Mouse (Mus musculus): ENCODE measurements at regions not wholly inside any gene's neighbourhood (a gene's known extent, or its start where the extent isn't known, plus 50 kb on each side); places are given as distances from the start of the nearest gene placed in this dataset.

GRCm38 (mm10) chr13:102394057-102394456, 299.3 kb upstream of the Cd180 start:
- no peak for DNase-seq

DNA sequence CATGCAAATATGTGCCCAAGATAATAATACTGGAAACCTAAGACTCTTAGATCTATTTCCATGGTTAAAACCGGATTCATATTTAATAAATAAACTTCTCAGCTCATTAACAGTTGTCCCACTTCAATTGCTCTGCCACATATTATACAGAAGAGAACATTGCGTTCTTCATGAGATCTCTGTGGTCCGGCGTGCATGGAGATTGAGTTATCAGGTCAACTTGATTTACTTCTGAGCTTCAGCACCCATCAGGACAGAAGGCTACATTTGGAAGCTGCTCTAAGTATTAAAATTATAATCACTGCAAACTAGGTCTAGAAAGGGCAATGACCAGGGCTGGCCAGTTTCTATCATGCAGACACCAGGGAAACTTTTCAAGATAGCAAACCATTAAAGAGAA, 295.9 kb upstream of the Cd180 start:
- DNase-seq, result no peak

DNA sequence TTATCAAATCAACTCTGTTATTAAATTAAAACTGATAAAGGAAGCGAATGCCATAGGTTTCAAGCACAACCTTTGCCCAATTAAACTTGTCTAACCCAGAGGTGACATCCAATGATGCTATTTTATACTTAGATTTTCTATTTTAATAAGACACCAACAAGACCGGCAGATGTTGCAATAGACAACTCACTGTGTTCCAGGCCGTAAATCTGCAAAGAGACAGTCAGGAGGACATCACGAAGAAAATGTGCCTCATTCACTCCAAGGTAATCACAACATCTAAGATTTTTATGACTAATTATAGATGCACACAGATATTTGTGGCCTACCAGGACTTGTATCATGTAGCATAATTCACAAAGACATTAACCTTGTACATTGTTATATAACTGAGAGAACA, 281.5 kb upstream of the Cd180 start:
- DNase-seq, result no peak

DNA sequence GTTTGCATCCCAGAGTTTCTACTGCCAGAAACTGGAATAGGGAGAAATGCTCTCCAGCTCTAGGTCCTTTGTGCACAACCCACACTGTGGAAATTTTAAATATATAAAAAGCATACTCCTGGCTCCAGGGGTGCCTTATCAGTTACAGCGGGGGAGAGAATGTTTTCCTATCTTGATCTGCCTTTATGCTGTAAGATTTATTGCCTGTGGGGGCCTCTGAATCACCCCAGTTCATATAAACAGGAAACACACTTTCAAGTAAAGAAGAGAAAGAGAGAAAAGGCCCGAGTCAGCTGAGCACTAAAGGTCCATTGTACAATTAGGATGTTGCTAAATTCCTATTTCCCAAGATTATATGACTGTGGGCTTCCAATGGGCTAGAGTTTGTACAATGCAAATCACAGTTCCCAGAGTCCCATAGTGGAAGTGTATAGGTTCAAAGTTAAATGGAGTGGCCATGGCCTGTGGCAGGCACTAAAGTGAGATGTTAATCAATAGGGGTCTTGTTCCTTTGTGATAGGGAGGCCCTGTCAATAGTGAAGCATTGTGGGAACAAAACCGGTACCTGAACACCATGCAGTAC, 258.9 kb upstream of the Cd180 start:
- DNase-seq, result no peak

DNA sequence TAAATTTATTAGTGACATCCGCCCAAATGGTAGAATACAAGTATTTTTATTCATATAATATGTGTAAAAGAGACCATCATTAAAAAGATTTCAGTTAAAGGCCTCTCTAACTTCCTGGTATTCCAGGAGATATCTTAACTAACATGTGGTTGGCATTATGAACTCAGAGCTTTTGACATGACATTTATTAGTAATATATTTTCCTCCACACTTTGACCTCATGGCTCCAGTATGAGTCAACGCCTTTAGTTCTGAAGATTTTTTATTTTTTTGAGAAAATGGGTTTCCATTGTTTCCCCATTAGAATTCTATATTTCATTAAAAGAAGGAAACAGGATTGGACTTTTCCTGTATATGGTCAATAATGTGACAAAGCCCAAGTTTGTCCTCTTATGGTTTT, 250.7 kb upstream of the Cd180 start:
- DNase-seq, result no peak

GRCm38 (mm10) chr13:102447310-102447709, 246.0 kb upstream of the Cd180 start:
- DNase-seq, result no peak

GRCm38 (mm10) chr13:102449416-102450121, 243.8 kb upstream of the Cd180 start:
- no peak for DNase-seq

DNA sequence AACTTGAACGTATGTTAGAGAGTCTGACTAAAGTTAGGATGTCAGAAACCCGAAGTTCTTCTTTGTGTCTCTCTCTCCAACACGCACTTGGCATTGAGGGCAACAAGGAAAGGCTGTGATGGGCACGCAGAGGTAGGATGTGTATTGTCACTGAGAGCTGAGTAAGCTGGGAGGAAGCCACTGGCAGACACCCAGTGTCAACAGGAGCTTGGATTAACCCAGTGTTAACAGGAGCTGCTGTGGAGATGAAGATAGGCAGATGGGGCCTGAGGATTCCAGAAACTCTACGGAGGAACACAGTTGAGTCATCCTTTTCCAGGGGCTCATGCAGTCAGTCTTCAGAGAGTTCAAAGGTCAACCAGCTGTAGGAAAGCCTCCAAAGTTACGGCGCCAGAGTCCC, 242.2 kb upstream of the Cd180 start:
- no peak for DNase-seq

DNA sequence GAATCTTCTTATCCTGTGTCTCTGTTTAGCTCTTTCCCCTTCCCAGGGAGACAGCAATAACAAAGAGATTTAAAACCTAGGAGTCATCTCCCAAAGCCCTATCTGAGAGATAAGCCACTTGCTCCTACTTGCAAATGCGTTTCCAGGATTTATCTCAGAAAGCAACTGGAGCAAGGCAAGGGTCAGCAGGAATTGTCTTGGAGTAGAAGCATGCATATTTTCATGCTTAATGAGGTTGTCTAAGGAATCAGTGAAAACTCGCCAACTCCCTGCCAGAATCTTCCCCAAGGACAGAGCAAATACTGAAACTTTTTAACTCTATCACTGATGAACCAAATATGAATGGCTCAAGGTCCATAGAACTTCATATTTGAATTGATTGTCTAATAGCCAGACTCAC, 234.6 kb upstream of the Cd180 start:
- DNase-seq, result no peak

DNA sequence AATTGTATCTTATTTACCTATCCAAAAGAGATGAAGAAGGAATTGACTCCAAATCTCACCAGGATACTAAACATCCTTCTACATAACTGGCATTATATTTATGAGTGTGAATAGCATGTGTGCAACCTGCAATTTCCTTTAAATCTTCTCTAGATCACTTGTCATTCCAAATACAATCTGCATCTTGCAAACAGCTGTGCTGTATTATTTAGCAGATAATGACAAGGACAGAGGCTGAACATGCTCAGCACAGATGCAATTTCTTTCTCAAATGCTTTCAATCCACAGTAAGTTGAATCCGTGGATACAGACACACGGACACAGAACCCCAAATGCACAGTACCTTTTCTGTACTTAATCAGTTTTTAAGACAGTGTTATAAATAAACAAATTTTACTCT, 229.4 kb upstream of the Cd180 start:
- no peak for DNase-seq

DNA sequence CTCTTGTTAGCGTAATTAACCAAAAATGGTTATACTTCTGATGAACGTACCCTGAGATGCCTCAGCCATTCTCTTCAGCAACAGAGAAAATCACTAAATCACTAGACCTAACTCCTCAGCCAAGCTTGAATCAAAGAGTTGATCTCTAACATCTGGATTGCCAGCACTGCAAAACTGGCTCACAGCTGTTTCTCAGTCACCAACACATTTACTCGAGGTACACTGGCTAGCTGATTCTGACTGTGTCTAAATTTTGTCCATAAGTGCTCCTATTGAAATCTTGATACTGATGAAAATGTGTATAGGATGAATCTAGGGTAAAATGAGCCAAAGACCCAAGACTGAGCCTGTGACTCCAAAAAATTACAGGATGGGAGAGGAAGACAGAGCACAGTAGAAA, 211.5 kb upstream of the Cd180 start:
- DNase-seq, result no peak

GRCm38 (mm10) chr13:102482451-102482850, 210.9 kb upstream of the Cd180 start:
- no peak for DNase-seq

DNA sequence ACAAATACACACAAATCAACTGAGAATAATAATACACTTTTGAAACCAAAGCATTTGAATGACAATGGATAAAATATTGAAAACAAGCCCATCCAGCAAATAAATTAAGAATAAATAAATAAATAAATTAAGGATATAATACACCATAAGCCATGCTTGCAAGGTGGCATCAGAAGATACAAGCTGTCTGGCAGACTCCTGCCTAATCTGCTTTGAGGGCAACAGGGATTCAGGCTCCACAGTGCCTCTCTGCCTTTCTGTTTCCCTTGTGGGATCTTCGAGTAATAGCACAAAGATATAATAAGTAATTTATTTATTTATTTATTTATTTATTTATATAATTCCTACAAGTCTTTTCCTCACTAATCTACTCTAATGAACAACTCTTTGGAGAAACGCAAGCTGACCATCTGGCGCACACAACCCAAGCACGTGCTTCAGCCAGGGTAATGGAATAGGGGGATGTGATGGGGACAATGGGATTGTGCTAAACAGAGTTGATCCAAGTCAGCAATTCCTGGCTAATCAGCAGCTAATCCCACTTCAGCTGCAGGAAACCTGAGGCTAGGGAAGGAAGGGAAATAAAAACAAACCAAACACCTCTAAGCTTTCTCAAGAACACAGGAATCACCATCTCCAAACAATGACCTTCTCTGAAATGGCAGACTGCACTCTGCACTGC, 205.8 kb upstream of the Cd180 start:
- no peak for DNase-seq

DNA sequence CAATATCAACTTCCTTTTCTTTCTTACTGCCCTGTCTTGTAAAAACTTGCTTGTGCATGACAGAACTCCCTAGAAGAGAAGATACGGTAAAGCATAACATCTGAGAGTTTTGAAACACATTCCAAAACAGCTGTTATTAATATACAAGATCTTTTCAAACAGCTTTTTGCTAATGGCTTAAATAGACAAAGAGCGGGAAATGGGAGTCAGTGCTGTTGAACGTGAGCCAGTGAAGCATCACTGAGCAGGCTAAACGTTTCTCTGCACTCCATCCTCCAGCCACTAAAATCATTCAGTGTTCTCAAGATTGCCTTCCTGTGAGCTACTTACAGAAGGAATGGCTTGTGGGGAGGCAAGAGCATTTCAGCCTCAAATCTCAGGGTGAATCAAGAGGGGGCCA, 202.0 kb upstream of the Cd180 start:
- no peak for DNase-seq

DNA sequence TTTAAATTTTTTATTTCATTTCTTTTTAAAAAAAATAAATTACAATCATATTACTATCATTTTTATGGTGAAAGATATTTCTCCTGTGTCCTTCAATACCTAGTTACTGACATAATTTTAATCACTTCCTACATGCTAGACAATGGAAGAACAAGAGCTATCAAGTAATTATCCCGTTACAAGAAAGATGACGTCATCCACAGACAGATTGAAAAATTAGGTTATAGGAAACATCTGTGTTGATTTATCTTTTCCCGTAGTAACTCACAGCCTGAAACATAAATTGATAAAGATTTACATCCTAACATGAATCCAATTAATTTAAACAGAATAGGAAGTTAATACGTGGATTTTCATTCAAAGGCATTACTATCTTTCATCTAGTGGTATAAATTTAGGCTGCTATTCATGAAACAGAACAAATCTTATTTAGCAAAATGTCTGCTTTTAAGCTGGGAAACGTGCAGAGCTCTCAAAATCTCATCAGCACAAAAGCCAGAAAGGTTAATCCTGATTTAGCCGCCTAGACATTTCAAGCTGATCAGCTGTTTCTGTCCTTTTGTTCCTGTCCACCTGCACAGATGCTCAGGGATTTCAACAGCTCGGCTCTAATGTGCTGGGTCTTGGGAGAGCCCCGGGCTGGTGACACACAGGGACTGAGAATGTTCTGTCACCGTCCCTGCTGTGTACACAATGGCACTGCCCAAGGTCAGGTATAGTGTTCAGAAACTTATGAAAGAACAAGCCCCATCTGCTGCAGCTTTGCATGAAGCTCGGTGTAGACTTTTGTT, 189.0 kb upstream of the Cd180 start:
- no peak for DNase-seq

DNA sequence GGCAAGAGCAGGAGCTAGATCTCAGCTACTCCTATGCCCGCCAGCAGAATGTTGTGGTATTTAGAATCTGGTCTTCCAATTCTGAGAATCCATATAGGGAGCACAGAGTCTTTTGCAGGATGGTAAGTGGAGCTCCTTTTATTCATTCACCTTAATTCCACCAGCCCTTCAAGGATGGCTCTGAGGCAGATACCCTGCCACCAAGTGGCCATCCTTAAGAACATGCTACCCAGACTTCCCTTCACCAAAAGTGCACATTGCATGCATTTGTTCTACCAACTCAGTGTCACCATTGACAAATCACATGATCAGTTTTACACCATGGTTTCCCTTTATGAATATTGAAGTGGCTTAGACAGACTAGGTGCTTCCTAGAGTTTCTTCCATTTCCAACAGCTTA, 186.1 kb upstream of the Cd180 start:
- DNase-seq, result no peak

DNA sequence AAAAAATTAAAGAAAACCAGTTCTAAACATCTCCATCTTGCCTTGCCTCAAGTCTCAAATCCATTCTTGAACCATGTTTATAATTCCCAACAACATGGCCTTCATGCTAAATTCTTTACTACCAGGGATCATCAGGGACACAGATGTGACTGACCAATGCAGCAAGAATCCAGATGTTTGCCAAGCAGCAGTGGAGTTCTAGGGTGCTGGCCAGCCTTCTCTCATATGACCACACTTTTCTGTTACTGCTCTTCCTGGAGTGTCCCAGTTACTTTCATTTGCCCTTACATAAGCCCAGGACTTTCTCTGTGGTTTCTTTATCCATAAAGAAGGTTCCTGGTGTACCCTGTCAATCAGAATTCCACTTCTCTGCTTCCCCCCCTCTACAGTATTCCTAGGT, 185.4 kb upstream of the Cd180 start:
- DNase-seq, result no peak

GRCm38 (mm10) chr13:102510733-102511279, 182.6 kb upstream of the Cd180 start:
- DNase-seq, result no peak

DNA sequence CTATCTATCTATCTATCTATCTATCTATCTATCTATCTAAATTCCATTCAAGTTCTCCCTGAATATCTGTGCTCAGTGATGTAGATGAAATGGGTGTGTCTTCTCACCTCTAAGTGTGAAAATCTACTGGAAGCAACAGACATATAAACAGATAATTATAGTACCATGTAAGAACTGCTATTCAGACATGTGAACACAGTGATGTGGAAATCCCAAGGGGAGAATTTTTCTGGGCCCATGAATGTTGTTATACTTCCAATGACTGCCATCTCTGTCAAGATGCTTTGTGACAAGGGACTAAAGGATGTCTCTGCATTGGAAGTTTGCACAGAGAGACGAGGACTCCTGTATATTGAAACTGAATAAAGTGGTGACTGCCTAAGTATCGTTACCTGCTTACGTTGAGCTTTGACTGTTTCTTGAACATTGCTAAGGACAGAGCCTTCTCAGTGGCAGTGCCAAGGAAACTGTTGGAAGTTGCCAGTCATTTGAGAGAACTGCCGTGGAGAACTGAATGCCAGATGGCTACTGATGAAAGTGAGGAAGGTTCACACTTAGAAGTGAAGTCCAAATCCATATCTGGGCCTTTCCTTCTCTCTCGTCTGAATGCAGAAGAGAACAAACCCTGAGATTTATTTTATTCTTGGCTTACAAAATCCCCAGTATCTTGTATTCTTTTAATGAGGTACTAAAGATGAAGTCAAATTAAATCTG, 175.0 kb upstream of the Cd180 start:
- no peak for DNase-seq

DNA sequence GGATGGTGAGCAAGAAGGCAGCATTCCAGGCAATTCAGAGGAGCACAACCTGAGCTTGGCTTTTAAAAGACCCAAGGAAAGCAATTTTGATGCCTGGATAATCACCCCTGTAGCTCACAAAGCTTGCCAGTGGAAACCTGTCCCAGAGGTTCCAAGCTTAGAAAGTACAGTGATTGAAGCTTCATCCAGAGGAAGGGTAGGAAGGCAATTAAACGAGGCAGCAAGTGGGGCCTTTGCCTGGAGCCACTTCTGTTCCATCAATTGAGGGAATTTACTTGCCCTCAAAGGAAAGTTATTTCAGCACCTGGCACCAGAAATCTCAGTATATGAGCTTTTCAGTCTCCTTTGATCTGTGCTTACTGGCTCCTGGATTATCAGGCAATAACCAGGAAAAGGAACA, 171.9 kb upstream of the Cd180 start:
- no peak for DNase-seq

GRCm38 (mm10) chr13:102522080-102522479, 171.3 kb upstream of the Cd180 start:
- no peak for DNase-seq

GRCm38 (mm10) chr13:102526621-102527140, 166.7 kb upstream of the Cd180 start:
- DNase-seq, result no peak

All from cerebellum, adult 8-10 months (tissue).